Mouse (Mus musculus) small intestine, adult 2 months (tissue): ENCODE measurements around the gene Bcl11a.

ENCODE experiments used
- CTCF ChIP-seq: fragments of 200-500 bp; IDR thresholded peaks from 2 replicates; pipeline ENCODE4 v1.5.1; 2012; ENCODE audit warnings: low read depth, mild to moderate bottlenecking, control low read depth, inconsistent platforms, low read length, moderate library complexity, mixed read lengths; ENCODE audit not compliant: insufficient replicate concordance, insufficient read length; ENCODE audit errors: extremely low read depth
- POLR2A ChIP-seq: fragments of 200-500 bp; IDR thresholded peaks from 2 replicates; pipeline ENCODE4 v1.6.1; 2012; ENCODE audit warnings: low read depth, mild to moderate bottlenecking, control low read depth, inconsistent platforms, low read length, moderate library complexity

DNA sequence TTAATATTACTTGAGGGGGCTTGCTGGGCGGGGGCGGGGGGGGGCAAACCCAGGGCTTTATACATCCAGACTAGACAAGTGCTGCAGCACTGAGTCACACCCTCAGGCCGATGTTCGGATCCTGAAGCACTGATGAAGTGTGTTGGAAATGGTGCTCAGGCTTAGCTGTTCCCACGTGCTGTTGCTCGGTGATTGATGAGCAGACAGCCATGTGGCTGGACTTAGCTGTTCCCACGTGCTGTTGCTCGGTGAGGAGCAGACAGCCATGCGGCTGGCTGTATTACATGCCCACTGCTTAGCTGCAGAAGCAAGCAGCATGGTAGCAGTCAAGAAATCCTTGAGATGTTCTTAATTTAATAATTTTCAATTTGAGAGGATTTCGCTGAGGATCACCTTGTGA, 75.2 kb downstream of the Bcl11a start:
- TF ChIP-seq POLR2A (no peak), CTCF (no peak)
